Mouse (Mus musculus): ENCODE measurements around the gene Pde4d.

Gene Pde4d

GRCm38 (mm10) chr13:109209413-109209812, 759.7 kb downstream of the Pde4d start:
- DNase-seq, result peak; percentile 44

- DNase-seq, result peak; percentile 88
These were observed 760.7 kb downstream of the Pde4d start for GRCm38 (mm10) chr13:109210403-109210802.

GRCm38 (mm10) chr13:109211471-109211870, 761.7 kb downstream of the Pde4d start:
- DNase-seq, result no peak

- DNase-seq, result no peak
These were observed 762.3 kb downstream of the Pde4d start for GRCm38 (mm10) chr13:109211941-109212487.

GRCm38 (mm10) chr13:109212788-109213473, 763.2 kb downstream of the Pde4d start:
- DNase-seq, result peak; percentile 54

GRCm38 (mm10) chr13:109219019-109219725, 769.4 kb downstream of the Pde4d start:
- DNase-seq, result no peak

- peak; percentile 36 for DNase-seq
These were observed 779.3 kb downstream of the Pde4d start for GRCm38 (mm10) chr13:109228967-109229617.

GRCm38 (mm10) chr13:109229618-109230334, 780.0 kb downstream of the Pde4d start:
- no peak for DNase-seq

- no peak for DNase-seq
These were observed 780.7 kb downstream of the Pde4d start for GRCm38 (mm10) chr13:109230335-109230987.

GRCm38 (mm10) chr13:109231848-109232460, 782.2 kb downstream of the Pde4d start:
- DNase-seq, result peak; percentile 23

- DNase-seq, result no peak
These were observed 782.8 kb downstream of the Pde4d start for GRCm38 (mm10) chr13:109232531-109232930.

- DNase-seq, result no peak
These were observed 784.3 kb downstream of the Pde4d start for GRCm38 (mm10) chr13:109233911-109234613.

- no peak for DNase-seq
These were observed 786.3 kb downstream of the Pde4d start for GRCm38 (mm10) chr13:109236047-109236446.

GRCm38 (mm10) chr13:109238670-109239069, 788.9 kb downstream of the Pde4d start:
- DNase-seq, result no peak

- DNase-seq, result peak; percentile 56
These were observed 789.5 kb downstream of the Pde4d start for GRCm38 (mm10) chr13:109239296-109239695.

GRCm38 (mm10) chr13:109242456-109243050, 792.8 kb downstream of the Pde4d start:
- DNase-seq, result peak; percentile 37

GRCm38 (mm10) chr13:109243160-109243559, 793.4 kb downstream of the Pde4d start:
- peak; percentile 27 for DNase-seq

- DNase-seq, result no peak
These were observed 797.3 kb downstream of the Pde4d start for GRCm38 (mm10) chr13:109247061-109247460.

GRCm38 (mm10) chr13:109249315-109249714, 799.6 kb downstream of the Pde4d start:
- no peak for DNase-seq

- DNase-seq, result no peak
These were observed 805.9 kb downstream of the Pde4d start for GRCm38 (mm10) chr13:109255634-109256033.

All from lung, postnatal 14 days (tissue).